Mouse (Mus musculus) gastrocnemius, postnatal 25 days (tissue): ENCODE measurements around the gene Vsx2. TPM values are rescaled to one million over a fixed set of nuclear protein-coding genes. Genes with fewer than 3 reads are reported as not detected.

Experiments
- total RNA-seq, 2 experiments: library from RNA; stranded (reverse); gene quantifications; 1 replicate in 1 of 2; 2 replicates in 1 of 2; pipeline ENCODE4 v1.2.3; 2021

Vsx2 gene
- total RNA-seq, 2 experiments from 2014 or later, result not detected

Other genes starting within 250 kb of the Vsx2 start
- 10 to 100 TPM; 25.5 to 28.8 TPM for gene Coq6, start 208.1 kb upstream of the Vsx2 start, total RNA-seq
- under 1 TPM; 0.64 to 0.83 TPM for gene Fam161b, start 207.9 kb upstream of the Vsx2 start, total RNA-seq
- 10 to 100 TPM; 11.3 to 16.7 TPM for gene Entpd5, start 160.7 kb upstream of the Vsx2 start, total RNA-seq
- gene Bbof1, start 160.7 kb upstream of the Vsx2 start, total RNA-seq, result 1 to 10 TPM; 1.2 to 1.7 TPM
- 1 to 10 TPM; 6.1 to 6.4 TPM for gene Rnf113a2, start 152.6 kb upstream of the Vsx2 start, total RNA-seq
- 10 to 100 TPM; 78.8 to 88.1 TPM for gene Aldh6a1, start 118.8 kb upstream of the Vsx2 start, total RNA-seq
- gene Lin52, start 118.3 kb upstream of the Vsx2 start, total RNA-seq, result 1 to 10 TPM; 7.4 to 8.5 TPM
- 1 to 10 TPM; 4.2 to 5.9 TPM for gene Abcd4, start 47.7 kb downstream of the Vsx2 start, total RNA-seq
- not detected for gene Vrtn, start 71.3 kb downstream of the Vsx2 start, total RNA-seq
- gene Syndig1l, start 129.1 kb downstream of the Vsx2 start, total RNA-seq, result not detected
- gene Npc2, start 203.4 kb downstream of the Vsx2 start, total RNA-seq, result 10 to 100 TPM; 13.8 to 20.0 TPM
- gene Isca2, start 203.5 kb downstream of the Vsx2 start, total RNA-seq, result 10 to 100 TPM; 39.9 to 52.4 TPM